11 mouse cellular contexts compared by ENCODE assay signal in genomic region chr3:63871249-63871648, GRCm38 (mm10). TPM values are rescaled to one million over a fixed set of nuclear protein-coding genes. Genes with fewer than 3 reads are reported as not detected.
DNase-seq lines count a peak whose midpoint lies in the region; ATAC-seq and TF ChIP-seq lines count a peak whose summit lies in the region.
"Had no signal": no experiment of that assay in that cellular context is flagged by ENCODE, and none has a peak within 500 bp of the region (broad histone marks: within the 10 kb centered on the region; RNA-seq: fewer than 3 reads in every experiment).

No protein-coding gene starts in this region.

- no peaks in the 10 kb centered on the region for H3K9me3 ChIP-seq in midbrain, embryonic 11.5 days (ENCODE audit: control insufficient read depth, low read length)
- H3K9me3 ChIP-seq in midbrain, embryonic 16.5 days (replicated peaks; ENCODE audit: control insufficient read depth, low read length, poor library complexity, severe bottlenecking) = no peaks in the 10 kb centered on the region
- no peaks in the 10 kb centered on the region for H3K9me3 ChIP-seq in stomach, postnatal 0 days (ENCODE audit: control insufficient read depth, low read length)
- H3K9me3 ChIP-seq in liver, embryonic 12.5 days (replicated peaks) = no peaks in the 10 kb centered on the region
- H3K9me3 ChIP-seq: heart, embryonic 12.5 days; stomach, embryonic 15.5 days had no signal

- no peak overlapping the region for H3K4me3 ChIP-seq in midbrain, embryonic 11.5 days (ENCODE audit: low read depth, low read length)
- no peak overlapping the region for H3K4me3 ChIP-seq in midbrain, embryonic 16.5 days (ENCODE audit: low read depth, low read length)
- H3K4me3 ChIP-seq in stomach, postnatal 0 days (ENCODE audit: low read depth, low read length) = no peak overlapping the region
- no peak overlapping the region for H3K4me3 ChIP-seq in liver, embryonic 12.5 days
- H3K4me3 ChIP-seq: heart, embryonic 12.5 days; stomach, embryonic 15.5 days had no signal

- H3K36me3 ChIP-seq in midbrain, embryonic 11.5 days (ENCODE audit: control insufficient read depth, insufficient read depth, low read length) = no peaks in the 10 kb centered on the region
- H3K36me3 ChIP-seq in midbrain, embryonic 16.5 days (ENCODE audit: control insufficient read depth, insufficient read depth, low read length) = no peaks in the 10 kb centered on the region
- no peaks in the 10 kb centered on the region for H3K36me3 ChIP-seq in stomach, postnatal 0 days (ENCODE audit: control insufficient read depth, insufficient read depth, low read length)
- no peaks in the 10 kb centered on the region for H3K36me3 ChIP-seq in liver, embryonic 12.5 days
- H3K36me3 ChIP-seq: heart, embryonic 12.5 days; stomach, embryonic 15.5 days had no signal

- no peak for TF ChIP-seq CTCF in stomach, postnatal 0 days (IDR thresholded peaks at IDR 0.05; ENCODE audit: low read depth)

- H3K27me3 ChIP-seq in midbrain, embryonic 11.5 days (ENCODE audit: control insufficient read depth, insufficient read depth, low read length) = no peaks in the 10 kb centered on the region
- H3K27me3 ChIP-seq in midbrain, embryonic 16.5 days (ENCODE audit: control insufficient read depth, insufficient read depth, low read depth, low read length) = no peaks in the 10 kb centered on the region
- H3K27me3 ChIP-seq in stomach, postnatal 0 days (ENCODE audit: control insufficient read depth, insufficient read depth, low read length) = no peaks in the 10 kb centered on the region
- H3K27me3 ChIP-seq in liver, embryonic 12.5 days (replicated peaks) = no peaks in the 10 kb centered on the region
- H3K27me3 ChIP-seq: heart, embryonic 12.5 days; stomach, embryonic 15.5 days had no signal

- no peak overlapping the region for H3K4me2 ChIP-seq in midbrain, embryonic 11.5 days
- H3K4me2 ChIP-seq in midbrain, embryonic 16.5 days (ENCODE audit: low read length) = no peak overlapping the region
- no peak overlapping the region for H3K4me2 ChIP-seq in stomach, postnatal 0 days (replicated peaks; ENCODE audit: low read depth)
- H3K4me2 ChIP-seq in liver, embryonic 12.5 days = no peak overlapping the region
- H3K4me2 ChIP-seq: heart, embryonic 12.5 days; stomach, embryonic 15.5 days had no signal

- no peak for TF ChIP-seq EP300 in stomach, postnatal 0 days (optimal IDR thresholded peaks at IDR 0.05)

- H3K4me1 ChIP-seq in midbrain, embryonic 11.5 days (ENCODE audit: control insufficient read depth, insufficient read depth, low read length) = peaks cover 15% of the 10 kb centered on the region
- H3K4me1 ChIP-seq in midbrain, embryonic 16.5 days (ENCODE audit: control insufficient read depth, insufficient read depth, low read length) = no peaks in the 10 kb centered on the region; the same call in 1 of the 2 replicates
- no peaks in the 10 kb centered on the region for H3K4me1 ChIP-seq in stomach, postnatal 0 days (replicated peaks; ENCODE audit: control insufficient read depth, insufficient read depth)
- no peaks in the 10 kb centered on the region for H3K4me1 ChIP-seq in liver, embryonic 12.5 days
- H3K4me1 ChIP-seq: heart, embryonic 12.5 days; stomach, embryonic 15.5 days had no signal

- peak; percentile 74 for ATAC-seq in midbrain, embryonic 11.5 days (ENCODE audit: low FRiP score)
- no peak for ATAC-seq in midbrain, embryonic 16.5 days
- ATAC-seq in stomach, postnatal 0 days (ENCODE audit: low FRiP score, low TSS enrichment) = 0 out of 2 replicates have a peak, but pooled peaks have one; percentile 29
- ATAC-seq in liver, embryonic 12.5 days = no peak

- H3K9ac ChIP-seq in midbrain, embryonic 11.5 days (ENCODE audit: low read length) = no peak overlapping the region
- H3K9ac ChIP-seq in midbrain, embryonic 16.5 days (ENCODE audit: low read depth, low read length) = no peak overlapping the region
- no peak overlapping the region for H3K9ac ChIP-seq in stomach, postnatal 0 days (ENCODE audit: low read length)
- no peak overlapping the region for H3K9ac ChIP-seq in liver, embryonic 12.5 days
- H3K9ac ChIP-seq: heart, embryonic 12.5 days; stomach, embryonic 15.5 days had no signal

- WGBS in midbrain, embryonic 11.5 days = 8% methylated on average over 2 of the region's 2 CpGs
- WGBS in midbrain, embryonic 16.5 days = 14% methylated on average over 2 of the region's 2 CpGs
- 33% methylated on average over 2 of the region's 2 CpGs for WGBS in stomach, postnatal 0 days
- 42% methylated on average over 2 of the region's 2 CpGs for WGBS in liver, embryonic 12.5 days (ENCODE audit: insufficient replicate concordance)

- no peak overlapping the region for H3K27ac ChIP-seq in midbrain, embryonic 11.5 days (ENCODE audit: low read depth, low read length)
- H3K27ac ChIP-seq in midbrain, embryonic 16.5 days (ENCODE audit: low read length) = no peak overlapping the region
- H3K27ac ChIP-seq in stomach, postnatal 0 days (replicated peaks) = no peak overlapping the region
- no peak overlapping the region for H3K27ac ChIP-seq in liver, embryonic 12.5 days
- H3K27ac ChIP-seq: stomach, embryonic 15.5 days had no signal

- DNase-seq in embryo, embryonic 10 days (ENCODE audit: low spot score) = peak; percentile 66
- DNase-seq in embryo, embryonic 9.5 days (ENCODE audit: extremely low spot score) = no peak
- DNase-seq in midbrain, embryonic 11.5 days (ENCODE audit: low spot score, missing footprints) = no peak
- DNase-seq in forelimb bud, embryonic 11.5 days (ENCODE audit: low read depth, low spot score) = peak; percentile 49
- no peak for DNase-seq in stomach, postnatal 0 days (ENCODE audit: low spot score)
- DNase-seq in layer of hippocampus, adult 9-11 months = no peak
- DNase-seq: cerebellum, postnatal 36 days had no signal

RNA-seq across cellular contexts. Expression of gene Plch1, which starts 28.0 kb away (rescaled TPM):
- polyA plus RNA-seq in midbrain, embryonic 11.5 days (2014; fragmentation: Nextera tagmentation; extraction: Ambion mirVana) = 38.7 and 43.6 TPM in 2 replicates
- 11.8 and 11.9 TPM in 2 replicates for polyA plus RNA-seq in midbrain, embryonic 16.5 days (2015; fragmentation: Nextera tagmentation; extraction: Ambion mirVana)
- 1.7 TPM in 2 replicates for polyA plus RNA-seq in stomach, postnatal 0 days (2015; fragmentation: Nextera tagmentation; extraction: Ambion mirVana)
- 0.14 and 0.19 TPM in 2 replicates for polyA plus RNA-seq in liver, embryonic 12.5 days (2016; fragmentation: Nextera tagmentation; extraction: Ambion mirVana)

RNA-seq across cellular contexts. Expression of gene E130311K13Rik, which starts 58.0 kb away (rescaled TPM):
- 2.3 and 3.4 TPM in 2 replicates for polyA plus RNA-seq in midbrain, embryonic 11.5 days (2014; fragmentation: Nextera tagmentation; extraction: Ambion mirVana)
- 7.7 and 8.3 TPM in 2 replicates for polyA plus RNA-seq in midbrain, embryonic 16.5 days (2015; fragmentation: Nextera tagmentation; extraction: Ambion mirVana)
- 6.3 and 6.9 TPM in 2 replicates for polyA plus RNA-seq in stomach, postnatal 0 days (2015; fragmentation: Nextera tagmentation; extraction: Ambion mirVana)
- polyA plus RNA-seq in liver, embryonic 12.5 days (2016; fragmentation: Nextera tagmentation; extraction: Ambion mirVana) = 2.2 and 2.5 TPM in 2 replicates

Comparison
In these comparisons a context has a peak if more than half of its experiments do, and no peak if none do; other contexts are left out.
1. DNase-seq: peak in embryo, embryonic 10 days (single experiment) and forelimb bud, embryonic 11.5 days (single experiment); none in embryo, embryonic 9.5 days (single experiment), midbrain, embryonic 11.5 days (single experiment), stomach, postnatal 0 days (single experiment) and layer of hippocampus, adult 9-11 months (single experiment).
2. ATAC-seq: peak in midbrain, embryonic 11.5 days (single experiment) and stomach, postnatal 0 days (single experiment); none in midbrain, embryonic 16.5 days (single experiment) and liver, embryonic 12.5 days (single experiment).